Mouse (Mus musculus): Measurements from ENCODE around the gene F8.
A peak's percentile ranks its signal among the peaks of the same experiment; 100 is the strongest.

Gene F8

GRCm38 (mm10) chrX:75137729-75138128, 244.7 kb downstream of the F8 start:
- DNase-seq: no peak

- DNase-seq: no peak
These were observed 245.5 kb downstream of the F8 start for GRCm38 (mm10) chrX:75136938-75137337.

- DNase-seq: peak; percentile 73 to 83
These were observed 251.8 kb downstream of the F8 start, which contains the start of gene Mpp1 for GRCm38 (mm10) chrX:75130467-75131160. TSS of gene Mpp1 (minus strand) at chrX:75131016.

GRCm38 (mm10) chrX:75129474-75129873, 252.9 kb downstream of the F8 start:
- no peak for DNase-seq

- peak; percentile 22 to 49 for DNase-seq
These were observed 254.0 kb downstream of the F8 start for GRCm38 (mm10) chrX:75128333-75128980.

- no peak for DNase-seq
These were observed 255.5 kb downstream of the F8 start for GRCm38 (mm10) chrX:75126893-75127292.

GRCm38 (mm10) chrX:75125606-75126005, 256.8 kb downstream of the F8 start:
- no peak for DNase-seq
